Mouse (Mus musculus): ENCODE measurements around the gene Ucp3. TPM values are rescaled to one million over a fixed set of nuclear protein-coding genes. Genes with fewer than 3 reads are reported as not detected.

Gene Ucp3
- total RNA-seq, 2 experiments from 2014 or later, result 0.28 TPM; not detected in 1

Other genes with a start within 250 kb of the Ucp3 start
- 100 to 1,000 TPM; 266 to 271 TPM for gene Pgm2l1, start 245.6 kb upstream of the Ucp3 start, total RNA-seq (2021)
- gene P4ha3, start 187.5 kb upstream of the Ucp3 start, total RNA-seq (2021), result 1 to 10 TPM; 6.8 to 8.7 TPM
- gene C2cd3, start 100.8 kb upstream of the Ucp3 start, total RNA-seq (2021), result 10 to 100 TPM; 19.2 to 22.8 TPM
- 100 to 1,000 TPM; 103 to 108 TPM for gene Ppme1, start 100.7 kb upstream of the Ucp3 start, total RNA-seq (2021)
- 10 to 100 TPM; 46.2 to 47.2 TPM for gene Ucp2, start 20.3 kb downstream of the Ucp3 start, total RNA-seq (2021)
- gene Dnajb13, start 42.0 kb downstream of the Ucp3 start, total RNA-seq (2021), result under 1 TPM; 0.38 to 0.62 TPM
- gene Coa4, start 64.1 kb downstream of the Ucp3 start, total RNA-seq (2021), result 1 to 10 TPM; 8.9 to 9.0 TPM
- gene Rab6a, start 134.4 kb downstream of the Ucp3 start, total RNA-seq (2021), result 100 to 1,000 TPM; 298 to 307 TPM
- 10 to 100 TPM; 44.9 to 47.4 TPM for gene Mrpl48, start 135.3 kb downstream of the Ucp3 start, total RNA-seq (2021)
- gene Plekhb1, start 189.4 kb downstream of the Ucp3 start, total RNA-seq (2021), result 10 to 100 TPM; 11.6 to 14.3 TPM
- gene Fam168a, start 233.6 kb downstream of the Ucp3 start, total RNA-seq (2021), result 100 to 1,000 TPM; 240 to 242 TPM